Mouse (Mus musculus) myocyte (in vitro differentiated cells): ENCODE measurements around the gene Map4.

Source experiments
- CEBPB ChIP-seq: IDR thresholded peaks from 2 replicates; pipeline ENCODE4 v1.6.1; 2011; ENCODE audit warnings: mild to moderate bottlenecking, moderate library complexity; ENCODE audit not compliant: poor library complexity, insufficient read depth, severe bottlenecking
- POLR2A ChIP-seq: IDR thresholded peaks from one replicate; pipeline ENCODE4 v1.6.1; 2011; ENCODE audit warnings: low read depth, mild to moderate bottlenecking, control low read depth, moderate library complexity; ENCODE audit not compliant: insufficient read length
- POLR2AphosphoS2 ChIP-seq: IDR thresholded peaks from one replicate; pipeline ENCODE4 v1.6.1; 2011; ENCODE audit warnings: low read depth, control low read depth; ENCODE audit not compliant: insufficient read length
- REST ChIP-seq: IDR thresholded peaks from one replicate; pipeline ENCODE4 v1.6.1; 2011; ENCODE audit warnings: mild to moderate bottlenecking, control low read depth, moderate library complexity; ENCODE audit not compliant: insufficient read depth, insufficient read length
- SRF ChIP-seq: IDR thresholded peaks from one replicate; pipeline ENCODE4 v1.6.1; 2011; ENCODE audit warnings: low read depth; ENCODE audit not compliant: control insufficient read depth, insufficient read length

GRCm38 (mm10) chr9:110071011-110071410, 139.8 kb downstream of the Map4 start:
- TF ChIP-seq CEBPB (no peak), SRF (no peak), POLR2A (no peak), REST (no peak), POLR2AphosphoS2 (no peak)
